Mouse (Mus musculus): ENCODE data around the gene Frmd6. TPM values are rescaled to one million over a fixed set of nuclear protein-coding genes. Genes with fewer than 3 reads are reported as not detected.

Gene Frmd6
- 58.5 and 62.1 TPM in 2 replicates for polyA plus RNA-seq (2014; fragmentation: Nextera tagmentation; extraction: Ambion mirVana)

DNA sequence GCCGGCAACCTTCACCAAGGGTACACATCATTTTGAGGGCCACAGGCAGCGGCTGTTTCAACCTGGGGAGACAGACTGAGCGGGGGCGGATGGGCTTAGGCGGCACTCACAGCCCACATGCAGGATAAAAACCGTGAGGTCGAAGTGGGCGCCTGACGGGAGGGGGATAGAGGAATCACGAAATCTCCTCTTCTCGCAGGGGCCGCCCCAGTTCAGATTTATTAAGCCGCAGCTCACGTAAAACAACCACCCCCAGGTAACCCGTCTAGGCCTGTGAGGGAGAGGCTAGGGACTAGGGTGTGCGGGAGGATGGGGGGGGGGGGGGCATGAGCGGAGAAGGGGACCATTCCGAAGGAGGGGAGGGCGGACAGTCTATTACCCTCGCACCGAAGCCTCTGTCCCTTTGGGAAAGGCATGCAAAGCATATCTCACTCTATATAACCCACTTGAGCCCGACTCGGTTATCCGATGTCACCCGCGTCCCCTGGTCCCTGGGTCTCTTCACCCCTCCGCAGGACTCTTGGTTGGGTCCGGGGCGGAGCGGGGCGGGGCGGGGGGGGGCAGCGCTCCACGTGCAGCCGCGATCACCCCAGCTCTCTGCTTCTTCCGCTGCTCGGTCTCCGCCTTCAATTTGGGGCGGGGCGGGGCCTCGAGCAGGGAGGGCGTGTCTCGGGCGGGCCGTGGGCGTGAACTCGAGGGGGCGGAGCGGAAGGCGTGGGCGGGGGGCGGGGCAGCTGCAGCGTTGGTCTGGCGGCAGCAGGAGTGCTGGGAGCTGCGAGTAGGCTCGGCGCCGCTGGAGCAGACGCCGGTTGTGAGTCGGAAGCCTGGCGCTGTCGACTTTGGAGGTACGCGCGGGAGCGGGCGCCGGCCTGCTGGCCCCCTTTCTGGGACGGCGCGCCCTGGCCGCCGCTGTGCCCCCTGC lies at the start of gene Frmd6:
Frmd6 (plus strand) TSS at position 786 of the 922 bp plus-strand sequence.
- WGBS, result under 1% methylated on average over 51 of the region's 75 CpGs

DNA sequence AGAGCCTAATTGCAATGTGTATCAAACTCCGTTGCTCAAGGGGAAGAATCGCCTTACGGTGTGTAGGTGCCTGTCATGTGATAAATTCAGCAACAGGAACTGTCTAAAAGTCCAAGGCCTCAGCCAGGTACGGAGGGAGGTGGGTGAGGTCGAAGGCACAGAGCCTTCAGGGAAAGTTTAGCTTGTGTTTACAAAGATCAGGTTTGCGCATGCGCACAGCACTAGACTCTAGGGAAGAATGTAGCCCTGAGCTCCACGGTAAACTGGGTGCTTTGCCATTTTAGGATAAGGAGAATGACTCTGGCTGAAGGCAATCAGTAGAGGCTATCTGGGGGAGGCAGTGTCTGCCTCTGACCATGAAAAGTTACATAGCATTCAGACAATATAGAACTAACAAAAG lies 49.7 kb upstream of the Frmd6 start:
- H3K27me3 ChIP-seq (ENCODE audit: control insufficient read depth, insufficient read depth, low read length), result no peaks in the 10 kb centered on the region
- H3K36me3 ChIP-seq (ENCODE audit: control insufficient read depth, insufficient read depth, low read length), result no peaks in the 10 kb centered on the region
- H3K27ac ChIP-seq (replicated peaks; ENCODE audit: low read depth, low read length), result no peak overlapping the region
- no peak for ATAC-seq (ENCODE audit: insufficient number of reproducible peaks, low FRiP score, low TSS enrichment, low read depth)
- WGBS, result 93% methylated on average over 8 of the region's 8 CpGs
- H3K4me3 ChIP-seq (ENCODE audit: low read depth, low read length), result no peak overlapping the region
- H3K9me3 ChIP-seq (ENCODE audit: control insufficient read depth, low read length), result no peaks in the 10 kb centered on the region
- no peak for DNase-seq (ENCODE audit: low spot score)
- H3K4me2 ChIP-seq (ENCODE audit: low read depth, severe bottlenecking), result no peak overlapping the region
- H3K9ac ChIP-seq (ENCODE audit: low read length), result no peak overlapping the region
- H3K4me1 ChIP-seq (ENCODE audit: control insufficient read depth, insufficient read depth, low read length), result no peaks in the 10 kb centered on the region

More for the DNA sequence above, at the start of gene Frmd6:
- H3K36me3 ChIP-seq (ENCODE audit: control insufficient read depth, insufficient read depth, low read length), result no peaks in the 10 kb centered on the region
- DNase-seq (ENCODE audit: low spot score) (peak; percentile 98), ATAC-seq (ENCODE audit: insufficient number of reproducible peaks, low FRiP score, low TSS enrichment, low read depth) (peak; percentile 90)
- peak within 1 kb of the TSS; percentile 60 for H3K4me2 ChIP-seq (ENCODE audit: low read depth, severe bottlenecking)
- H3K4me3 ChIP-seq (ENCODE audit: low read depth, low read length), result peak within 1 kb of the TSS; percentile 84
- H3K9ac ChIP-seq (ENCODE audit: low read length), result peak within 1 kb of the TSS; percentile 93
- H3K9me3 ChIP-seq (ENCODE audit: control insufficient read depth, low read length), result no peaks in the 10 kb centered on the region
- H3K27ac ChIP-seq (replicated peaks; ENCODE audit: low read depth, low read length), result peak within 1 kb of the TSS; percentile 98
- H3K4me1 ChIP-seq (ENCODE audit: control insufficient read depth, insufficient read depth, low read length), result peaks cover 11% of the 10 kb centered on the region
- H3K27me3 ChIP-seq (ENCODE audit: control insufficient read depth, insufficient read depth, low read length), result no peaks in the 10 kb centered on the region

DNA sequence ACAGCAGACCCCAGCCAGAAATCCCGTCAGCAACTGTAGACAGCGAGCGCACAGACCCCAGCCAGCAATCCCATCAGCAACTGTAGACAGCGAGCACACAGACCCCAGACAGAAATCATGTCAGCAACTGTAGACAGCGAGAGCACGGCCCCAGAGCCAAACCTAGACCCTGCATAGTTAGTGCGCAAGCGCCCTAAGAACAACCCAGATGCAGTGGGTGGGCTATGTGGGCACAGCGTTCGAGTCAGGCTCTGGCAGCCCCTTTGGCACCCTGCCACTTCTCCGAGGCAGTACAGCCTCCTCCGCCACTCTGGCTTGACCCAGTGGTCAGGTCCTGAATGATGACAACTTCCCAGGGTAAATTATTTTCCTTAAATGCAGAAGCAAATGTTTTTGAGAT lies 48.6 kb upstream of the Frmd6 start:
- Histone ChIP-seq H3K9me3 (ENCODE audit: control insufficient read depth, low read length) (no peaks in the 10 kb centered on the region), H3K4me1 (ENCODE audit: control insufficient read depth, insufficient read depth, low read length) (no peaks in the 10 kb centered on the region), H3K36me3 (ENCODE audit: control insufficient read depth, insufficient read depth, low read length) (no peaks in the 10 kb centered on the region), H3K27ac (replicated peaks; ENCODE audit: low read depth, low read length) (no peak overlapping the region), H3K4me3 (ENCODE audit: low read depth, low read length) (no peak overlapping the region), H3K9ac (ENCODE audit: low read length) (no peak overlapping the region), H3K27me3 (ENCODE audit: control insufficient read depth, insufficient read depth, low read length) (no peaks in the 10 kb centered on the region), H3K4me2 (ENCODE audit: low read depth, severe bottlenecking) (no peak overlapping the region)
- DNase-seq (ENCODE audit: low spot score) (no peak), ATAC-seq (ENCODE audit: insufficient number of reproducible peaks, low FRiP score, low TSS enrichment, low read depth) (no peak)
- 79% methylated on average over 12 of the region's 12 CpGs for WGBS

DNA sequence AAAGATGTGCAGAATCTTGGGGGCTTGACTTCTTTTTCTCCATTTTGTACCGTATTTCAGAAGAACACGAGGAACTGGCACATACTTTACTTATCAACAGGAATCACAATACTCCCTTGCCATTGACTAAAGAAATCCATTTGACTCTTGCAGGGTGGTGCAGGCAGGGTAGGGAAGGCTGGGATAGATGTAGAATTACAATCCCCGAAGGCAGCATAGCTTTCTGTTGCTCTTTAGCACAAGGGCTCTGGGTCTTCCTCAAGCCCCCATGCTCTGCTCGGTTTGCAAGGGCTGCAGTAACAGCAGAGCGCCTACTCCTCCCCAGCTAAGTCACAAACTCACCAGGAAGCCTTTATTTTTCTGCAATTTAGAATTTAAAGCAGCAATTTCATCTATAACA lies 47.8 kb upstream of the Frmd6 start:
- H3K9me3 ChIP-seq (ENCODE audit: control insufficient read depth, low read length), result no peaks in the 10 kb centered on the region
- no peak for ATAC-seq (ENCODE audit: insufficient number of reproducible peaks, low FRiP score, low TSS enrichment, low read depth)
- H3K9ac ChIP-seq (ENCODE audit: low read length), result no peak overlapping the region
- H3K27me3 ChIP-seq (ENCODE audit: control insufficient read depth, insufficient read depth, low read length), result no peaks in the 10 kb centered on the region
- no peaks in the 10 kb centered on the region for H3K4me1 ChIP-seq (ENCODE audit: control insufficient read depth, insufficient read depth, low read length)
- WGBS, result 61% methylated on average over 5 of the region's 5 CpGs
- no peak overlapping the region for H3K4me3 ChIP-seq (ENCODE audit: low read depth, low read length)
- H3K27ac ChIP-seq (replicated peaks; ENCODE audit: low read depth, low read length), result no peak overlapping the region
- H3K4me2 ChIP-seq (ENCODE audit: low read depth, severe bottlenecking), result no peak overlapping the region
- H3K36me3 ChIP-seq (ENCODE audit: control insufficient read depth, insufficient read depth, low read length), result no peaks in the 10 kb centered on the region
- DNase-seq (ENCODE audit: low spot score), result no peak

DNA sequence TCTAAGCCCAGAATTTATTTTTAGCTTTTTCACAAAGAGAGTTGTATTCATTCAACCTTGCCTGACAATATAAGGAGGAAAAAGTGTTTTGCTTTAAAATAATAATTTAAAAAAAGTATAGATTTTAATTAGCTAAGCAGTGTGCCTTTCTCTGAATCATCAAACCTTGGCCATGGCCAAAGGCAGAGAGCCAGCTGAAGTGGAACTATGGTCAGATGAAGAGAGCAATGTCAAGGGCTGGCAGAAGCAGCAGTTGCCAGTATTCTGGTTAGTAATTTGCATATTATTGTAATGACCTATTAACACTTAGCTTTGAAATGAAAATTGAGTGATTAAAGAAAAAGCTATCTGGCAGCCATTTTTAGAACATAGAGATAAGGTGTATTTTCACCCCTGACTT lies 47.4 kb upstream of the Frmd6 start:
- Histone ChIP-seq H3K4me1 (ENCODE audit: control insufficient read depth, insufficient read depth, low read length) (no peaks in the 10 kb centered on the region), H3K36me3 (ENCODE audit: control insufficient read depth, insufficient read depth, low read length) (no peaks in the 10 kb centered on the region), H3K27ac (replicated peaks; ENCODE audit: low read depth, low read length) (no peak overlapping the region), H3K9me3 (ENCODE audit: control insufficient read depth, low read length) (no peaks in the 10 kb centered on the region), H3K4me3 (ENCODE audit: low read depth, low read length) (no peak overlapping the region), H3K27me3 (ENCODE audit: control insufficient read depth, insufficient read depth, low read length) (no peaks in the 10 kb centered on the region), H3K4me2 (ENCODE audit: low read depth, severe bottlenecking) (no peak overlapping the region), H3K9ac (ENCODE audit: low read length) (no peak overlapping the region)
- DNase-seq (ENCODE audit: low spot score), result no peak
- no peak for ATAC-seq (ENCODE audit: insufficient number of reproducible peaks, low FRiP score, low TSS enrichment, low read depth)

DNA sequence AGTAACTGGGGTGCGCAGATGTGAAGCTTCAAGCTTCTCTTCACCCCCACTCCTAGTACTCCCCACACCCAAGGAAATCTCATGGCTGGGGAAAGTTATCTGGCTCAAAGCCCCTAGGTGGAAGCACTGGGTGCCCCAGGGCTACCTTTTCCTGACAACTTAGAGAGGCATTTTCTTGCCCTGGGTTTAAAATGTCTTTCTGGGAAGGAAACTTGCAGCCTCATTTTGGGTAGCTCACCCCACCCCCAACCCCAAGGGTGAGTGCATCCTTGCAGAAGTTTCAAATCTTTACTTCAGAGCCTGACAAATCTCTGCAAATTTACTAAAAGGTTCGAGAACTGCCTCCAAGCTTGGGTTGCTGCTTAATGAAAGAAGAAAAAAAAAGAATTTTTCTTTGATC lies 47.0 kb upstream of the Frmd6 start:
- no peak overlapping the region for H3K4me2 ChIP-seq (ENCODE audit: low read depth, severe bottlenecking)
- WGBS, result 69% methylated on average over 2 of the region's 2 CpGs
- ATAC-seq (ENCODE audit: insufficient number of reproducible peaks, low FRiP score, low TSS enrichment, low read depth), result no peak
- no peak overlapping the region for H3K4me3 ChIP-seq (ENCODE audit: low read depth, low read length)
- no peaks in the 10 kb centered on the region for H3K9me3 ChIP-seq (ENCODE audit: control insufficient read depth, low read length)
- no peak overlapping the region for H3K9ac ChIP-seq (ENCODE audit: low read length)
- H3K27me3 ChIP-seq (ENCODE audit: control insufficient read depth, insufficient read depth, low read length), result no peaks in the 10 kb centered on the region
- no peak for DNase-seq (ENCODE audit: low spot score)
- H3K4me1 ChIP-seq (ENCODE audit: control insufficient read depth, insufficient read depth, low read length), result no peaks in the 10 kb centered on the region
- H3K27ac ChIP-seq (replicated peaks; ENCODE audit: low read depth, low read length), result no peak overlapping the region
- no peaks in the 10 kb centered on the region for H3K36me3 ChIP-seq (ENCODE audit: control insufficient read depth, insufficient read depth, low read length)

DNA sequence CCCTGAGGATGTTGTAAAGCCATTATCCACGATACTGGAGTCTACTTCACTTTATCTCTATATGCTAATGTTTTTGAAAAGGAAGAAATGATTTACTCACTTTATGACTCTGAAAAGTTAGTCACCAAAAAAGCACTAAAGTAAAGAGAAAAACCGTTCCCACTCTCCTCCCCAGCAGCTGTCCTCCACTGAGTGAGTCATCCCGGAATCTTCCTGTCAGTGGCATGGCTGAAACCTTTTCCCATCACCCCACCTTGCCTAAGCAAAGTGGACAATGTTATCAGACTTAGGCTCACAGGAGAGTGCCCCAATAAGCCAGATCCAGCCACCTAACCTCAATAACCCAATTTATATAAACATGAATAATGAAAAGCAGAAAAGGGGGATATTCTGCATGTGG lies 46.6 kb upstream of the Frmd6 start:
- no peaks in the 10 kb centered on the region for H3K36me3 ChIP-seq (ENCODE audit: control insufficient read depth, insufficient read depth, low read length)
- no peaks in the 10 kb centered on the region for H3K27me3 ChIP-seq (ENCODE audit: control insufficient read depth, insufficient read depth, low read length)
- ATAC-seq (ENCODE audit: insufficient number of reproducible peaks, low FRiP score, low TSS enrichment, low read depth) (no peak), DNase-seq (ENCODE audit: low spot score) (no peak)
- 63% methylated on average over 3 of the region's 3 CpGs for WGBS
- H3K27ac ChIP-seq (replicated peaks; ENCODE audit: low read depth, low read length), result no peak overlapping the region
- no peak overlapping the region for H3K4me2 ChIP-seq (ENCODE audit: low read depth, severe bottlenecking)
- no peak overlapping the region for H3K9ac ChIP-seq (ENCODE audit: low read length)
- H3K4me3 ChIP-seq (ENCODE audit: low read depth, low read length), result no peak overlapping the region
- no peaks in the 10 kb centered on the region for H3K9me3 ChIP-seq (ENCODE audit: control insufficient read depth, low read length)
- H3K4me1 ChIP-seq (ENCODE audit: control insufficient read depth, insufficient read depth, low read length), result no peaks in the 10 kb centered on the region

DNA sequence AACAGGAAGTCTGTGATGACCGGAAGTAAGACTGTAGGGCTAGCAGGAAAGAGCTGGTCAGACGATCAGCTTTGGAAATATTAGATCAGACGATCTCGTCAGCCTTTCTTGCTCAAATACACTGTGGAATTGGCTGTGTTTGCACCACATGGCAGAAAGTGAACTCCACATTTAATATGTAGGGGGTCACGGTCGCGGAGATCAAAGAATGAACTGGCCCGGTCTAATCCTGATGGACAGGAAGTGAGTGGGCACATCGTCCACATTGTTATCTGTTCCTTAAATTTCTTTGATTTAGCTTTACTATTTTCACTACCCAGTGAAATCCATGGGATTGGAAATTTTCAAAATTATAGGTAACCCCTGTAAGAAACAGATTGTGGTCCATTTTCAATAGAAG lies 42.3 kb upstream of the Frmd6 start:
- H3K36me3 ChIP-seq (ENCODE audit: control insufficient read depth, insufficient read depth, low read length), result no peaks in the 10 kb centered on the region
- ATAC-seq (ENCODE audit: insufficient number of reproducible peaks, low FRiP score, low TSS enrichment, low read depth) (no peak), DNase-seq (ENCODE audit: low spot score) (no peak)
- peaks cover 4% of the 10 kb centered on the region; the same call in 1 of the 2 replicates for H3K4me1 ChIP-seq (ENCODE audit: control insufficient read depth, insufficient read depth, low read length)
- H3K4me3 ChIP-seq (ENCODE audit: low read depth, low read length), result no peak overlapping the region
- H3K9me3 ChIP-seq (ENCODE audit: control insufficient read depth, low read length), result no peaks in the 10 kb centered on the region
- no peaks in the 10 kb centered on the region for H3K27me3 ChIP-seq (ENCODE audit: control insufficient read depth, insufficient read depth, low read length)
- H3K27ac ChIP-seq (replicated peaks; ENCODE audit: low read depth, low read length), result no peak overlapping the region
- 31% methylated on average over 9 of the region's 9 CpGs for WGBS
- no peak overlapping the region; the same call in 1 of the 2 replicates for H3K4me2 ChIP-seq (ENCODE audit: low read depth, severe bottlenecking)
- no peak overlapping the region for H3K9ac ChIP-seq (ENCODE audit: low read length)
